Mouse (Mus musculus) neural tube, embryonic 12.5 days (tissue): Measurements from ENCODE around the gene Sec24c. TPM values are rescaled to one million over a fixed set of nuclear protein-coding genes. Genes with fewer than 3 reads are reported as not detected.
"Not testable (repeated sequence)": the region's sequence is repeated elsewhere in the genome, so short reads cannot be mapped to it uniquely, and the experiment has no call there.

Experiments
- ATAC-seq: fragments of 200-750 bp; cut with Nextera tagmentation; 2 replicates; pipeline ENCODE4 v1.8.0; 2017; ENCODE audit warnings: low read depth, mild to moderate bottlenecking, moderate TSS enrichment, moderate library complexity; ENCODE audit not compliant: low FRiP score
- H3K27ac ChIP-seq: fragments of 300-500 bp; sonication (generic); 2 replicates; pipeline ENCODE4 v1.5.1; 2016
- H3K27me3 ChIP-seq: fragments of 300-500 bp; sonication (generic); replicated peaks from 2 replicates; pipeline ENCODE4 v1.6.1; 2016; ENCODE audit warnings: mild to moderate bottlenecking
- H3K36me3 ChIP-seq: fragments of 300-500 bp; sonication (generic); 2 replicates; pipeline ENCODE4 v1.6.1; 2016; ENCODE audit warnings: mild to moderate bottlenecking
- H3K4me1 ChIP-seq: fragments of 300-500 bp; sonication (generic); 2 replicates; pipeline ENCODE4 v1.6.1; 2016
- H3K4me2 ChIP-seq: fragments of 300-500 bp; sonication (generic); replicated peaks from 2 replicates; pipeline ENCODE4 v1.6.1; 2016; ENCODE audit warnings: mild to moderate bottlenecking
- H3K4me3 ChIP-seq: fragments of 300-500 bp; sonication (generic); 2 replicates; pipeline ENCODE4 v1.5.1; 2016
- H3K9ac ChIP-seq: fragments of 300-500 bp; sonication (generic); 2 replicates; pipeline ENCODE4 v1.6.1; 2016; ENCODE audit warnings: mild to moderate bottlenecking
- H3K9me3 ChIP-seq: fragments of 300-500 bp; sonication (generic); 2 replicates; pipeline ENCODE4 v1.6.1; 2016; ENCODE audit warnings: mild to moderate bottlenecking
- WGBS: fragments of 180-500 bp; shearing (Covaris S2); methylation state at CpG from one replicate; pipeline ENCODE4 v1.1.7; 2016; 5-methylcytosine and 5-hydroxymethylcytosine counted together
- polyA plus RNA-seq: library from polyadenylated mRNA; unstranded; fragments of >200 nt; fragmentation: Nextera tagmentation; extraction: Ambion mirVana; gene quantifications from 2 replicates; pipeline ENCODE4 v1.2.1, GENCODE M21; 2016

Gene Sec24c
- 90.8 and 99.7 TPM in 2 replicates for polyA plus RNA-seq

DNA sequence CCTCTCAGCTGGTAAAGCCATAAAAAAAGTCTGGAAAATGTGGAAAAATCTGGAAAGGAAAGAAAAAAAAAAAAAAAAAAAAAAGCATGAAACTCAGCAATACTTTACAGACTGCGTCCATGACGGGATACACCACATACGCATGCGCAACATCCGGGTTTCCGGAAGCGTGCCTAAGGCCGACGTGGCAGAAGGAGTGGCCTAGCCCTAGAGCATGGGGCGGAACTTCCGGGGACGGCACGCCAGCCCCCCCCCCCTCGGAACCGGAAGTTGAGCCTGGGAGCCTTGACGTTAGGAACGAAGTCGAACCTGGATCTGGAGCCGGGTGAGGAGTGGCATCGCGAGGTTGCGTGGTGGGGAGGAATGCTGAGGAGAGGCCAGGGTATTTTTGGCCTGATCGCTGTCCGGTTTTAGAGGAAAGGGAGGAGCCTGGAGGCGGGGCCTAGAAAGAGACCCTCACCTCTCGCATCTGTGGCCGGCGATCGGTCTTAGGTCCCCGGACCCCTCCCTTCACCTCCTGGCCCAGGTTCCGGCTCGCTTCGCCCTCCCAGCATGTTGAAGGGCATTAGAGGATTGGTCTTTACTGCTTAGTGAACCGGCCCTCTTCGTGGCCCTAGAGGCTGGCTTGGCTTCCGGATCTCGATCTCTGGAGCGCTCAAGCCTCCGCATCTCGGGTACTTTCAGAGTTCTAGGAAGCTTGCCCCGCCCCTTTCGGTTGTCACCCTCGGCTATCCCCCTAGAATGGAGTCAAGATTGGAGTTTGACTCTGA is at the start of gene Sec24c:
Sec24c (plus strand) TSS at position 245 of the 770 bp plus-strand sequence.
- Histone ChIP-seq H3K4me3 (peak within 1 kb of the TSS; percentile 60), H3K4me1 (peaks cover 8% of the 10 kb centered on the region), H3K9me3 (no peaks in the 10 kb centered on the region), H3K36me3 (peaks cover 29% of the 10 kb centered on the region), H3K4me2 (peak within 1 kb of the TSS; percentile 70), H3K27ac (peak within 1 kb of the TSS; percentile 23; the same call in 1 of the 2 replicates), H3K9ac (peak within 1 kb of the TSS; percentile 66), H3K27me3 (peaks cover 7% of the 10 kb centered on the region; the same call in 1 of the 2 replicates)
- WGBS, result 2% methylated on average over 43 of the region's 43 CpGs
- peak; percentile 97 for ATAC-seq

DNA sequence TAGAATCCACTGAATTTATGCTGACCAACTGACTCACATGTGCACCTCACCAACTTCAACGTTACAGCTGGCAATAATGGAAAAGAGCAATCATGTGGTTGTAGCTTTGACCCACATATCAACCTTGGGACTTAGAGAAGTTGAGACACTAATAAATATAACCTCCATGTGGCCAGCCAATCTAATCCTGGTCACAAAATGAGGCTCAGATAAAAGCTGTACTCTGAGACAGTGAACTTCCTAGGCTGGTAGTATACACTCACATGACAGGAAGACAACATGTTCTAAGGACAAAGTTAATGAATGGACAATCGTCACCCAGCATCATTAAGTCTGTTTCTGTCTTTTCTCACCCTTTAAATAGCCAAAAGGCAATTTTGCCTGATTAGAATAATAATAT is 47.7 kb upstream of the Sec24c start:
- no peak overlapping the region for H3K27ac ChIP-seq
- no peaks in the 10 kb centered on the region for H3K36me3 ChIP-seq
- no peaks in the 10 kb centered on the region for H3K9me3 ChIP-seq
- no peaks in the 10 kb centered on the region for H3K4me1 ChIP-seq
- H3K4me2 ChIP-seq, result no peak overlapping the region
- no peaks in the 10 kb centered on the region for H3K27me3 ChIP-seq
- no peak overlapping the region for H3K9ac ChIP-seq
- ATAC-seq, result no peak
- H3K4me3 ChIP-seq, result no peak overlapping the region
- 89% methylated on average over 2 of the region's 2 CpGs for WGBS

DNA sequence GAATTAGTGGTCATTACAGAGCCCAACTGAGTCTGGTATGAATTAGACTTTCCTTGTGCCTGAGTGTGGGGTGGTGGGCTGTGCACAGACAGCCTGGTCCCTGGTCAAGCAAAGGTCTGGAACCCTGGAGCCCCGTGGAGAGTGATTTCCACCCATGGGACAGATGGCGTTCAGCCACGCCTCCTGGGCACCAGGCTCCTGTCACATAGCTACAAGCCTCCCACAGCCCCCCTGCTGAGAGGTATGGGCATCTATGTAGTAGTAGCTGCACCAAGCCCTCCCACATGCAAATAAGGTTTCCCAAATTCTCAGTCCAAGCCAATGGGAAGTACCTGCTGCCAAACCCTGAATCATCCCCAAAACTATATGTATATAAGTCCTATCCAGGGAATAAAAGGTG is 47.1 kb upstream of the Sec24c start:
- ATAC-seq, result no peak
- Histone ChIP-seq H3K4me1 (no peaks in the 10 kb centered on the region), H3K4me2 (no peak overlapping the region), H3K9me3 (no peaks in the 10 kb centered on the region), H3K27me3 (no peaks in the 10 kb centered on the region), H3K36me3 (no peaks in the 10 kb centered on the region), H3K9ac (no peak overlapping the region), H3K4me3 (no peak overlapping the region), H3K27ac (no peak overlapping the region)
- WGBS, result 81% methylated on average over 3 of the region's 3 CpGs

DNA sequence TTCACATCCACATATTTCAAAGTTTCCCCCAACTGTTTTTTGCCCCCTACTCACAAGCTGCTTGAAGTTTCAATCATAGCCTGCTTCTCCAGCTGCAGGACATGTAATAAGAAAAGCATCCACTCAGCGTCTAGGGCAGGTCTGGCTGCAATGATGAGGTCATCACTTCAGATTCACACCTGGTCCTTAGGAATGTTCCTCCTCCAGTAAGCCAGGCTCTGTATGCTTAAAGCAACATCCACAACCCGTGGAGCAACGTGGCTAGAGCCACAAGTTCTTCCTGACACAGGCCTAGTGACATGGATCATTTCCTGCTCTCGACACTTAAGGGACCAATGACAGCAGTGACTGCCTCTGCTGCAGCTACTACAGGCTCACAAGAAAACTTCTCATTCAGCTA is 42.9 kb upstream of the Sec24c start:
- no peaks in the 10 kb centered on the region for H3K9me3 ChIP-seq
- no peak overlapping the region for H3K4me3 ChIP-seq
- H3K4me1 ChIP-seq, result no peaks in the 10 kb centered on the region
- H3K27me3 ChIP-seq, result no peaks in the 10 kb centered on the region
- 65% methylated on average over 4 of the region's 4 CpGs for WGBS
- no peak overlapping the region for H3K9ac ChIP-seq
- no peak overlapping the region for H3K4me2 ChIP-seq
- no peaks in the 10 kb centered on the region for H3K36me3 ChIP-seq
- no peak for ATAC-seq
- H3K27ac ChIP-seq, result no peak overlapping the region

DNA sequence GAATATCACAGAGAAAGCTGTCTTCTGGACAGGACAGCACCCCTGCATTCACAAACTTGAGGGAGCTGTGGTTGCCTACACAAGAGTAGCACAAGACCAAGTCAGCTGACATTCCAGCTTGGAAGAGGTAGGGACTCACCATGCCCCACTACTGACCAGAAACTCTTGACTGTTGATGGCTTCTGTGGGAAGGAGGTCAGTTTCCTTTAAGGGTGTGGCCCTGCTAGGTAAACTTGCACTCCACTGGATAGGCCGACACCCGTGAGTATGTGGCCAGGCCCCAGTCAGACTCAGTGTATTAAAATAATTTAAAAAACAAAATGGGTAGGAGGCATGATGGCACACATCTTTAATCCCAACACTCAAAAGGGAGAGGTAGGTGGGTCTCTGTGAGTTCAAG is 38.6 kb upstream of the Sec24c start:
- ATAC-seq, result no peak
- H3K27ac ChIP-seq, result no peak overlapping the region
- peaks cover 3% of the 10 kb centered on the region; the same call in 1 of the 2 replicates for H3K4me1 ChIP-seq
- no peaks in the 10 kb centered on the region for H3K27me3 ChIP-seq
- no peak overlapping the region for H3K4me3 ChIP-seq
- no peaks in the 10 kb centered on the region for H3K36me3 ChIP-seq
- 90% methylated on average over 2 of the region's 2 CpGs for WGBS
- no peak overlapping the region for H3K4me2 ChIP-seq
- H3K9ac ChIP-seq, result no peak overlapping the region
- H3K9me3 ChIP-seq, result no peaks in the 10 kb centered on the region

DNA sequence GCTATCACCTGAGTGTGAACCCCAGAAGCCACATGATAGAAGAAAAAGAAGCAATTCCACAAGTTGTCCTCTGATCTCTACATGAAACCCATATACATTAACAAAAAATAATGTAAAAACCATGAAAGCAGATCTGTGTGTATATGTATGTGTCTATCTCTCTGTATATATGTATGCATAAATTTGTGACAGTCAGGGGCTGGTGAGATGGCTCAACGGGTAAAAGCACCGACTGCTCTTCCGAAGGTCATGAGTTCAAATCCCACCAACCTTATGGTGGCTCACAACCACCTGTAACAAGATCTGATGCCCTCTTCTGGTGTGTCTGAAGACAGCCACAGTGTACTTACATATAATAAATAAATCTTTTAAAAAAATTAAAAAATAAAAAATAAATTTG is 37.1 kb upstream of the Sec24c start:
- WGBS, result 97% methylated on average over 3 of the region's 3 CpGs
- not testable (repeated sequence) for H3K27ac ChIP-seq, ATAC-seq, H3K36me3 ChIP-seq, H3K9me3 ChIP-seq, H3K4me2 ChIP-seq, H3K9ac ChIP-seq, H3K4me3 ChIP-seq, H3K27me3 ChIP-seq, H3K4me1 ChIP-seq

DNA sequence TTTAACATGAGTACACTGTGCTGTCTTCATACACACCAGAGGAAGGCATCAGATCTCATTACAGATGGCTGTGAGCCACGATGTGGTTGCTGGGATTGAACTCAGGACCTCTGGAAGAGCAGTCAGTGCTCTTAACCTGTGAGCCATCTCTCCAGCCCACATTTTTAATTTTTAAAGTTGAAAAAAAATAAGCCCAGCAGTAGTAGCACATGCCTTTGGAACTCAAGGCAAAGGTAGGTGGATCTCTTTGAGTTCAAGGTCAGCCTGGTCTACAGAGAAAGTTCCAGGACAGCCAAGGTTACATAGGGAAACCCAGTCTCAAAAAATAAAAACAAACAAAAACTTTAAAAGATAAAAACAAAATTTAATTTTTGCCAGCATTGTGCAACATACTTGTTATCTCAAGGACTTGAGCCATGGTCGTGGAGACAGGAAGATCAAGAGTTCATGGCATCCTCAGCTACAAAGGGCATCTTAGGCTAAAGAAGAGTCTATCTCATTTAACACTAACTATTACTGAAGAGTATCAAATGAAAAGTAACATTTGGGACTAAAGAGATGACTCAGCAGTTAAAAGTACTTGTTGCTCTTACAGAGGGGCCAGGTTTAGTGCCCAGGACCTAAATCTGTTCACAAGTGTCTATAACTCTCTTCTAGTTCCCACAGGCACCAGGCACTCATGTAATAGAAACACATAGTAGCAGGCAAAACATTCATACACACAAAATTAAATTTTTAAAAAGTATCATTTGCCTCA is 36.1 kb upstream of the Sec24c start:
- WGBS, result 87% methylated on average over 2 of the region's 2 CpGs
- no peaks in the 10 kb centered on the region for H3K9me3 ChIP-seq
- no peaks in the 10 kb centered on the region for H3K36me3 ChIP-seq
- peaks cover 3% of the 10 kb centered on the region; the same call in 1 of the 2 replicates for H3K4me1 ChIP-seq
- ATAC-seq, result no peak
- no peak overlapping the region for H3K4me2 ChIP-seq
- no peaks in the 10 kb centered on the region for H3K27me3 ChIP-seq
- H3K9ac ChIP-seq, result no peak overlapping the region
- no peak overlapping the region for H3K4me3 ChIP-seq
- no peak overlapping the region for H3K27ac ChIP-seq

DNA sequence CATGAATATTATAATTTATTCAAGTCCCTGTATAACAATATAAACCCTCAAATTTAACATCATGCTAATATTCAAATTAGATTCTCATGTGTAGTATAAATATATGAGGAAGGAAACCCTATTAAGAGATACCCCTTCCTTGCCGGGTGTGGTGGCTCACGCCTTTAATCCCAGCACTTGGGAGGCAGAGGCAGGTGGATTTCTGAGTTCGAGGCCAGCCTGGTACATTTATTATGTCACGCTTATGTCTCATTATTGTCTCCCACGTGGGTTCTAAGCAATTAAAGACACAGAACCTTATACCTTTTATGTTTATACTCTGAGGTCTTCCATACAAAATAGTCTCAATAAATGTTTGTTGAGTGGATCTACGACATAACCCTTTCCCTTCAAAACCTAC is 35.4 kb upstream of the Sec24c start:
- H3K27me3 ChIP-seq, result no peaks in the 10 kb centered on the region
- no peak overlapping the region for H3K4me3 ChIP-seq
- H3K27ac ChIP-seq, result no peak overlapping the region
- 91% methylated on average over 6 of the region's 6 CpGs for WGBS
- no peak overlapping the region for H3K9ac ChIP-seq
- H3K4me1 ChIP-seq, result peaks cover 3% of the 10 kb centered on the region; the same call in 1 of the 2 replicates
- H3K9me3 ChIP-seq, result no peaks in the 10 kb centered on the region
- H3K36me3 ChIP-seq, result no peaks in the 10 kb centered on the region
- ATAC-seq, result no peak
- H3K4me2 ChIP-seq, result no peak overlapping the region

DNA sequence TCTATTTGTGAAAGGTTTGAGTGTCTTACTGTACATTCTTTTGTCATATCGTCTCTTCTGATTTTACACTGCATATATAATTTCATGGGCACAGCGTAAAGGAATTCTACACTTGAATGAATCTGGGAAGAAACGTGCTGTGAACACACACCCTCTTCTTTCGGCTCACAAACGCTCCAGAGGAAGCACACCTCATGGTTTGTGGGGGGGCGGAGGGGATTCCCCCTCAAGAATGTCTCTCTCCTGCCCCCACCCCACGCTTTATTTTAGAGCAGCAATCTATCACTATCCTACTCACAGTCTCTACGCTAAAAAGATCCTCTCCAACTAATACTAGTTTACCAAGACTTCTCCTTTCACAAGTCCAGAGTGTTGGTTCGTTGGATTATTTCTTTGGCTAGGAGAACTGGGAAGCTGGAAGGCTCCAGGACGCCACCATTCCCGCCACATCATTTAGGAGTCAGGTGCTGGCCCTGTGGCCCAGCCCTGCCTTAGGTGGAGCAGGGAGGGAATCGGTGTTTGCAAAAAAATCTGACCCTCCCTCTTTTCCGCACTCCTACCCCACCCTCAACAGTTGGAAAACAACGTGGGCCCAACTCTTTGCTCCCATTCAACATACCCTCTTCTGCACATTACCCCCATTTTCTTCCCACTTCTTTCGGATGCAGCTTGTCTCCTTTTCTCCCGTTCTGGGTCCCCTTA is 34.0 kb upstream of the Sec24c start:
- peak; percentile 63 for ATAC-seq
- peak overlapping the region; percentile 81 for H3K4me2 ChIP-seq
- 1% methylated on average over 16 of the region's 16 CpGs for WGBS

DNA sequence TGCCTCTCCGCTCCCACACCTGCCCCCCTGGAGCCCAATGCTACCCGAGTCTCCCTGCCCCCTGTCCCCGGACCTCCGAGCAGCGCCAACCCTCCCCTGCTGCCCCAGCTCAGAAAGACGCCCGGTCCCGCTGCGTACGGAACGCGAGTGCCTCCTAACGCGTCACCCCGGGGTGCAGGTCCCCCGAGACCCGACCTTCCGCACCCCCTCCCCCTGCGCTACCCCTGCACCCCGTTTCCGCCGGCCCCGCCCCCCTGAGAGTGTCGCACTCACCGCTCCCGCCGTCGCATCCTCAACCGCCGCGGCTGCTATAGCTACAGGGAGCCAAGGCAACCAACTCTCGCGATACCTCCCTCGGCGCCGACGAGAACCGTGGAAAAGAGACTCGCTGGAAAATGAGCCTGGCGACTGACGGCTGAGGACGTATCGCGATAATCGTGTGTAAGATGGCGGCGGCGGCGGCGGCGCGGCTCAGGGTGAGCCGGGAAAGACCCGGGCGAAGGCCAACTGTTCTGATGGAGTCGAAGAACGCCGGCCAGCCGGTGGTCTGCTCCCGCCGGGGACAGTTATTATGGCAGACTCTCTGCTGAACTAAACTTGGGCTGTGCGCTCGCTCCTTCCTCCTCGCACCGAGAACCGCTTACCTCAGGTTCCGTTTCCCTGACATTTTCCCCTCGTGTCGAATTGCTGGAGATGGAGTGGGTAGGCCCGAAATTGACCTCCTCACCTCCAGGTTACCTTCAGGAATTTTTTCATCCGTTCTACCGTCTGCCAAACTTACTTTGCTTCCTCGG is 33.3 kb upstream of the Sec24c start, which contains the start of gene Usp54:
Usp54 (minus strand) TSS at position 420 of the 794 bp plus-strand sequence.
- Histone ChIP-seq H3K27me3 (no peaks in the 10 kb centered on the region), H3K4me2 (peak within 1 kb of the TSS; percentile 81), H3K27ac (peak within 1 kb of the TSS; percentile 68; the same call in 1 of the 2 replicates), H3K36me3 (no peaks in the 10 kb centered on the region), H3K9ac (peak within 1 kb of the TSS; percentile 84), H3K9me3 (no peaks in the 10 kb centered on the region), H3K4me3 (peak within 1 kb of the TSS; percentile 78), H3K4me1 (peaks cover 3% of the 10 kb centered on the region; the same call in 1 of the 2 replicates)
- WGBS, result under 1% methylated on average over 73 of the region's 73 CpGs
- ATAC-seq, result peak; percentile 95

More for the DNA sequence above, 34.0 kb upstream of the Sec24c start:
- Histone ChIP-seq H3K36me3 (no peaks in the 10 kb centered on the region), H3K27ac (peak overlapping the region; percentile 37; the same call in 1 of the 2 replicates), H3K27me3 (no peaks in the 10 kb centered on the region), H3K4me3 (peak overlapping the region; percentile 78), H3K9ac (peak overlapping the region; percentile 84), H3K4me1 (peaks cover 3% of the 10 kb centered on the region; the same call in 1 of the 2 replicates), H3K9me3 (no peaks in the 10 kb centered on the region)

DNA sequence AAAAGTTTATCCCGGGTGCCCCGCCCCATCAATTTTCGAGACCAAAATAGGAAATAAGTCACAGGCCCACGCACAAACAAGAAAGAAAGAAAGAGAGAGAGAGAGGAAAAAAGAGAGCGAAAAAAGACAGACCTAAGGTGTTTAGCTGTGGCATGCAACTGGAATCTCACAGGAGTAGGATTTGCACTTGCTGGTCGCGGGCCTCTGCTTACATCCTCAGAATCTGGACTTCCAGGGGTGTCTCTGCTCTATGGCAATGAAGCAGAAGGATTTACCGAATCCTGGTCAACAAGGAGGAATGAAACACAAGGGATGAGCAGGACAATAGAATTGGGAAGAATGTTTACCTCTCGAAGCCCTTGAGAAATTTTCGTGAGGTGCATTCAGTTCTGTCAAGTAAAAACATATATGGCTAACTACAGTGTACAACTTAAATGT is 32.7 kb upstream of the Sec24c start:
- no peak for ATAC-seq
- 16% methylated on average over 10 of the region's 10 CpGs for WGBS

More for the DNA sequence above, 32.7 kb upstream of the Sec24c start:
- peak overlapping the region; percentile 78 for H3K4me3 ChIP-seq
- no peaks in the 10 kb centered on the region for H3K36me3 ChIP-seq
- H3K9me3 ChIP-seq, result no peaks in the 10 kb centered on the region
- H3K27ac ChIP-seq, result 0 out of 2 replicates have a peak overlapping the region, but pooled peaks have one; percentile 68
- peak overlapping the region; percentile 84 for H3K9ac ChIP-seq
- no peaks in the 10 kb centered on the region for H3K27me3 ChIP-seq
- H3K4me1 ChIP-seq, result peaks cover 3% of the 10 kb centered on the region; the same call in 1 of the 2 replicates
- H3K4me2 ChIP-seq, result peak overlapping the region; percentile 81
